Mouse (Mus musculus) right cerebral cortex, postnatal 10 days (tissue): ENCODE measurements at regions not wholly inside any gene's neighbourhood (a gene's known extent, or its start where the extent isn't known, plus 50 kb on each side); places are given as distances from the start of the nearest gene placed in this dataset.

ENCODE experiments used
- DNase-seq, 2 experiments: peaks; one replicate each; pipeline ENCODE4 v3.0.0; 2021; ENCODE audit warnings: low spot score in 2 of 2

GRCm38 (mm10) chr13:94619511-94619910 lies 169.2 kb upstream of the Tbca start:
- DNase-seq: no peak

- DNase-seq: no peak
Measured at GRCm38 (mm10) chr13:94630055-94630454, 158.7 kb upstream of the Tbca start.

GRCm38 (mm10) chr13:94630685-94631084 lies 158.0 kb upstream of the Tbca start:
- DNase-seq: no peak

GRCm38 (mm10) chr13:94632730-94633129 lies 156.0 kb upstream of the Tbca start:
- DNase-seq: no peak

- DNase-seq: no peak
Measured at GRCm38 (mm10) chr13:94640336-94640735, 148.4 kb upstream of the Tbca start.

- no peak for DNase-seq
Measured at GRCm38 (mm10) chr13:94645241-94646206, 143.2 kb upstream of the Tbca start.

GRCm38 (mm10) chr13:94646326-94646725 lies 142.4 kb upstream of the Tbca start:
- no peak for DNase-seq

- no peak for DNase-seq
Measured at GRCm38 (mm10) chr13:94646781-94647555, 141.7 kb upstream of the Tbca start.

GRCm38 (mm10) chr13:94647566-94647965 lies 141.1 kb upstream of the Tbca start:
- no peak for DNase-seq

- DNase-seq: no peak
Measured at GRCm38 (mm10) chr13:94650951-94651350, 137.8 kb upstream of the Tbca start.

- DNase-seq: no peak
Measured at GRCm38 (mm10) chr13:94667604-94668003, 121.1 kb upstream of the Tbca start.

GRCm38 (mm10) chr13:94668276-94668675 lies 120.4 kb upstream of the Tbca start:
- no peak for DNase-seq

GRCm38 (mm10) chr13:94669106-94669683 lies 119.5 kb upstream of the Tbca start:
- DNase-seq: no peak

- no peak for DNase-seq
Measured at GRCm38 (mm10) chr13:94670266-94670665, 118.4 kb upstream of the Tbca start.

- no peak for DNase-seq
Measured at GRCm38 (mm10) chr13:94670961-94671360, 117.7 kb upstream of the Tbca start.

- no peak for DNase-seq
Measured at GRCm38 (mm10) chr13:94680492-94681168, 108.1 kb upstream of the Tbca start.

GRCm38 (mm10) chr13:94681606-94682005 lies 107.1 kb upstream of the Tbca start:
- no peak for DNase-seq

- no peak for DNase-seq
Measured at GRCm38 (mm10) chr13:94685191-94685590, 103.5 kb upstream of the Tbca start.

- no peak for DNase-seq
Measured at GRCm38 (mm10) chr13:94687295-94687694, 101.4 kb upstream of the Tbca start.

- DNase-seq: no peak
Measured at GRCm38 (mm10) chr13:94706641-94707053, 82.1 kb upstream of the Tbca start.

GRCm38 (mm10) chr13:94707371-94708280 lies 81.1 kb upstream of the Tbca start:
- DNase-seq: no peak
